Mouse (Mus musculus) neural tube, embryonic 12.5 days (tissue): ENCODE data around the gene Eya3. TPM values are rescaled to one million over a fixed set of nuclear protein-coding genes. Genes with fewer than 3 reads are reported as not detected.

Source experiments
- ATAC-seq: fragments of 200-750 bp; cut with Nextera tagmentation; 2 replicates; pipeline ENCODE4 v1.8.0; 2017; ENCODE audit warnings: low read depth, mild to moderate bottlenecking, moderate TSS enrichment, moderate library complexity; ENCODE audit not compliant: low FRiP score
- H3K27ac ChIP-seq: fragments of 300-500 bp; sonication (generic); 2 replicates; pipeline ENCODE4 v1.5.1; 2016
- H3K27me3 ChIP-seq: fragments of 300-500 bp; sonication (generic); replicated peaks from 2 replicates; pipeline ENCODE4 v1.6.1; 2016; ENCODE audit warnings: mild to moderate bottlenecking
- H3K36me3 ChIP-seq: fragments of 300-500 bp; sonication (generic); 2 replicates; pipeline ENCODE4 v1.6.1; 2016; ENCODE audit warnings: mild to moderate bottlenecking
- H3K4me1 ChIP-seq: fragments of 300-500 bp; sonication (generic); 2 replicates; pipeline ENCODE4 v1.6.1; 2016
- H3K4me2 ChIP-seq: fragments of 300-500 bp; sonication (generic); replicated peaks from 2 replicates; pipeline ENCODE4 v1.6.1; 2016; ENCODE audit warnings: mild to moderate bottlenecking
- H3K4me3 ChIP-seq: fragments of 300-500 bp; sonication (generic); 2 replicates; pipeline ENCODE4 v1.5.1; 2016
- H3K9ac ChIP-seq: fragments of 300-500 bp; sonication (generic); 2 replicates; pipeline ENCODE4 v1.6.1; 2016; ENCODE audit warnings: mild to moderate bottlenecking
- H3K9me3 ChIP-seq: fragments of 300-500 bp; sonication (generic); 2 replicates; pipeline ENCODE4 v1.6.1; 2016; ENCODE audit warnings: mild to moderate bottlenecking
- WGBS: fragments of 180-500 bp; shearing (Covaris S2); methylation state at CpG from one replicate; pipeline ENCODE4 v1.1.7; 2016; 5-methylcytosine and 5-hydroxymethylcytosine counted together
- polyA plus RNA-seq: library from polyadenylated mRNA; unstranded; fragments of >200 nt; fragmentation: Nextera tagmentation; extraction: Ambion mirVana; gene quantifications from 2 replicates; pipeline ENCODE4 v1.2.1, GENCODE M21; 2016

Gene Eya3
- polyA plus RNA-seq, 1 experiment from 2014 or later: 26.1 TPM

GRCm38 (mm10) chr4:132611320-132611719 is 27.5 kb upstream of the Eya3 start:
- no peaks in the 10 kb centered on the region for H3K4me1 ChIP-seq
- no peak overlapping the region for H3K27ac ChIP-seq
- no peak overlapping the region for H3K4me2 ChIP-seq
- H3K4me3 ChIP-seq: no peak overlapping the region
- H3K27me3 ChIP-seq: no peaks in the 10 kb centered on the region
- ATAC-seq: no peak
- 87% methylated on average over 8 of the region's 8 CpGs for WGBS
- H3K9ac ChIP-seq: no peak overlapping the region
- H3K36me3 ChIP-seq: no peaks in the 10 kb centered on the region
- H3K9me3 ChIP-seq: no peaks in the 10 kb centered on the region

GRCm38 (mm10) chr4:132617873-132618272 is 20.9 kb upstream of the Eya3 start:
- H3K4me3 ChIP-seq: no peak overlapping the region
- H3K4me1 ChIP-seq: no peaks in the 10 kb centered on the region
- no peaks in the 10 kb centered on the region for H3K27me3 ChIP-seq
- H3K36me3 ChIP-seq: no peaks in the 10 kb centered on the region
- no peak for ATAC-seq
- H3K4me2 ChIP-seq: no peak overlapping the region
- no peak overlapping the region for H3K9ac ChIP-seq
- 89% methylated on average over 6 of the region's 6 CpGs for WGBS
- H3K9me3 ChIP-seq: no peaks in the 10 kb centered on the region
- no peak overlapping the region for H3K27ac ChIP-seq

GRCm38 (mm10) chr4:132618850-132619375 is 19.9 kb upstream of the Eya3 start:
- Histone ChIP-seq H3K4me1 (no peaks in the 10 kb centered on the region), H3K4me2 (no peak overlapping the region), H3K36me3 (no peaks in the 10 kb centered on the region), H3K27ac (no peak overlapping the region), H3K9me3 (no peaks in the 10 kb centered on the region), H3K27me3 (no peaks in the 10 kb centered on the region), H3K4me3 (no peak overlapping the region), H3K9ac (no peak overlapping the region)
- no peak for ATAC-seq
- 87% methylated on average over 10 of the region's 10 CpGs for WGBS

GRCm38 (mm10) chr4:132620134-132620533 is 18.7 kb upstream of the Eya3 start:
- Histone ChIP-seq H3K27me3 (no peaks in the 10 kb centered on the region), H3K27ac (no peak overlapping the region), H3K9me3 (no peaks in the 10 kb centered on the region), H3K9ac (no peak overlapping the region), H3K4me1 (no peaks in the 10 kb centered on the region), H3K4me2 (no peak overlapping the region), H3K36me3 (no peaks in the 10 kb centered on the region), H3K4me3 (no peak overlapping the region)
- WGBS: 89% methylated on average over 4 of the region's 4 CpGs
- ATAC-seq: no peak

GRCm38 (mm10) chr4:132621287-132622068 is 17.3 kb upstream of the Eya3 start:
- Histone ChIP-seq H3K4me3 (no peak overlapping the region), H3K27me3 (no peaks in the 10 kb centered on the region), H3K27ac (no peak overlapping the region), H3K36me3 (no peaks in the 10 kb centered on the region), H3K9ac (no peak overlapping the region), H3K9me3 (no peaks in the 10 kb centered on the region), H3K4me2 (no peak overlapping the region), H3K4me1 (no peaks in the 10 kb centered on the region)
- ATAC-seq: no peak
- 75% methylated on average over 7 of the region's 7 CpGs for WGBS

- 85% methylated on average over 5 of the region's 5 CpGs for WGBS
- no peak overlapping the region for H3K9ac ChIP-seq
- no peak overlapping the region for H3K4me3 ChIP-seq
- H3K4me2 ChIP-seq: no peak overlapping the region
- no peaks in the 10 kb centered on the region for H3K4me1 ChIP-seq
- H3K27ac ChIP-seq: no peak overlapping the region
- no peak for ATAC-seq
- H3K9me3 ChIP-seq: no peaks in the 10 kb centered on the region
- no peaks in the 10 kb centered on the region for H3K27me3 ChIP-seq
- H3K36me3 ChIP-seq: no peaks in the 10 kb centered on the region
Observed at GRCm38 (mm10) chr4:132624034-132624657, 14.6 kb upstream of the Eya3 start.

GRCm38 (mm10) chr4:132628830-132629229 is 10.0 kb upstream of the Eya3 start:
- no peak overlapping the region for H3K27ac ChIP-seq

GRCm38 (mm10) chr4:132635971-132636370 is 2.8 kb upstream of the Eya3 start:
- 85% methylated on average over 2 of the region's 2 CpGs for WGBS

More at GRCm38 (mm10) chr4:132628830-132629229, 10.0 kb upstream of the Eya3 start:
- no peaks in the 10 kb centered on the region for H3K36me3 ChIP-seq
- no peaks in the 10 kb centered on the region for H3K9me3 ChIP-seq
- WGBS: 19% methylated on average over 2 of the region's 2 CpGs
- H3K9ac ChIP-seq: no peak overlapping the region
- no peak overlapping the region for H3K4me3 ChIP-seq
- no peak for ATAC-seq
- no peaks in the 10 kb centered on the region for H3K27me3 ChIP-seq
- no peaks in the 10 kb centered on the region for H3K4me1 ChIP-seq
- H3K4me2 ChIP-seq: no peak overlapping the region

GRCm38 (mm10) chr4:132636554-132636953 is 2.2 kb upstream of the Eya3 start:
- no peak overlapping the region for H3K9ac ChIP-seq
- H3K27ac ChIP-seq: no peak overlapping the region
- H3K4me2 ChIP-seq: no peak overlapping the region
- H3K27me3 ChIP-seq: no peaks in the 10 kb centered on the region
- no peaks in the 10 kb centered on the region for H3K9me3 ChIP-seq
- H3K4me1 ChIP-seq: peaks cover 9% of the 10 kb centered on the region; the same call in 1 of the 2 replicates
- no peak overlapping the region for H3K4me3 ChIP-seq
- H3K36me3 ChIP-seq: no peaks in the 10 kb centered on the region
- no peak for ATAC-seq
- WGBS: 57% methylated on average over 4 of the region's 4 CpGs

More at GRCm38 (mm10) chr4:132635971-132636370, 2.8 kb upstream of the Eya3 start:
- Histone ChIP-seq H3K27ac (no peak overlapping the region), H3K4me3 (no peak overlapping the region), H3K9me3 (no peaks in the 10 kb centered on the region), H3K27me3 (no peaks in the 10 kb centered on the region), H3K4me1 (peaks cover 9% of the 10 kb centered on the region; the same call in 1 of the 2 replicates), H3K36me3 (no peaks in the 10 kb centered on the region), H3K4me2 (no peak overlapping the region), H3K9ac (no peak overlapping the region)
- ATAC-seq: no peak

GRCm38 (mm10) chr4:132639191-132639713 is 465 bp downstream of the Eya3 start:
- Histone ChIP-seq H3K9me3 (no peaks in the 10 kb centered on the region), H3K9ac (peak overlapping the region; percentile 93), H3K36me3 (peaks cover 8% of the 10 kb centered on the region; the same call in 1 of the 2 replicates), H3K4me3 (peak overlapping the region; percentile 93), H3K4me2 (peak overlapping the region; percentile 93), H3K27ac (peak overlapping the region; percentile 46), H3K27me3 (no peaks in the 10 kb centered on the region), H3K4me1 (peaks cover 9% of the 10 kb centered on the region; the same call in 1 of the 2 replicates)
- under 1% methylated on average over 35 of the region's 35 CpGs for WGBS
- peak; percentile 72 for ATAC-seq

GRCm38 (mm10) chr4:132647439-132647838 is 8.7 kb downstream of the Eya3 start:
- Histone ChIP-seq H3K27me3 (no peaks in the 10 kb centered on the region), H3K9ac (no peak overlapping the region), H3K27ac (no peak overlapping the region), H3K4me1 (no peaks in the 10 kb centered on the region), H3K9me3 (no peaks in the 10 kb centered on the region), H3K4me3 (no peak overlapping the region), H3K4me2 (no peak overlapping the region), H3K36me3 (peaks cover 2% of the 10 kb centered on the region; the same call in 1 of the 2 replicates)
- no peak for ATAC-seq
- 87% methylated on average over 7 of the region's 7 CpGs for WGBS

GRCm38 (mm10) chr4:132649271-132649999 is 10.6 kb downstream of the Eya3 start:
- no peak for ATAC-seq
- Histone ChIP-seq H3K4me2 (no peak overlapping the region), H3K9me3 (no peaks in the 10 kb centered on the region), H3K36me3 (no peaks in the 10 kb centered on the region), H3K27ac (no peak overlapping the region), H3K4me3 (no peak overlapping the region), H3K4me1 (0 out of 2 replicates have a peak, but pooled peaks cover 3% of the 10 kb centered on the region), H3K9ac (no peak overlapping the region), H3K27me3 (no peaks in the 10 kb centered on the region)
- 63% methylated on average over 6 of the region's 6 CpGs for WGBS
